Mouse (Mus musculus) lung, postnatal 10 days (tissue): ENCODE data around the gene Vars2.

Experiments
- DNase-seq: peaks from one replicate; pipeline ENCODE4 v3.0.0; 2021

Gene Vars2

GRCm38 (mm10) chr17:35667334-35668065, at the start of gene Vars2:
Vars2 (minus strand) TSS chr17:35667592.
- peak; percentile 97 for DNase-seq

GRCm38 (mm10) chr17:35717080-35717479, 49.7 kb upstream of the Vars2 start:
- DNase-seq: no peak

- DNase-seq: no peak
Measured at GRCm38 (mm10) chr17:35716114-35716513, 48.7 kb upstream of the Vars2 start.

- DNase-seq: no peak
Measured at GRCm38 (mm10) chr17:35710705-35711347, 43.4 kb upstream of the Vars2 start.

- no peak for DNase-seq
Measured at GRCm38 (mm10) chr17:35708611-35709010, 41.2 kb upstream of the Vars2 start.

- DNase-seq: no peak
Measured at GRCm38 (mm10) chr17:35707929-35708328, 40.5 kb upstream of the Vars2 start.

- peak; percentile 65 for DNase-seq
Measured at GRCm38 (mm10) chr17:35705836-35706235, 38.4 kb upstream of the Vars2 start.

- peak; percentile 56 for DNase-seq
Measured at GRCm38 (mm10) chr17:35704621-35705464, 37.5 kb upstream of the Vars2 start, which contains the start of gene Ddr1. Ddr1 (minus strand) TSS chr17:35704621.

GRCm38 (mm10) chr17:35703751-35704271, 36.4 kb upstream of the Vars2 start:
- no peak for DNase-seq

GRCm38 (mm10) chr17:35703065-35703464, 35.7 kb upstream of the Vars2 start:
- DNase-seq: no peak

- no peak for DNase-seq
Measured at GRCm38 (mm10) chr17:35702605-35703004, 35.2 kb upstream of the Vars2 start.

- DNase-seq: peak; percentile 61
Measured at GRCm38 (mm10) chr17:35701978-35702461, 34.6 kb upstream of the Vars2 start.

GRCm38 (mm10) chr17:35701203-35701977, 34.0 kb upstream of the Vars2 start:
- no peak for DNase-seq

- DNase-seq: peak; percentile 87
Measured at GRCm38 (mm10) chr17:35700371-35700961, 33.1 kb upstream of the Vars2 start.

- peak; percentile 86 for DNase-seq
Measured at GRCm38 (mm10) chr17:35699919-35700318, 32.5 kb upstream of the Vars2 start.

- no peak for DNase-seq
Measured at GRCm38 (mm10) chr17:35698501-35698883, 31.1 kb upstream of the Vars2 start.

- peak; percentile 24 for DNase-seq
Measured at GRCm38 (mm10) chr17:35697759-35698500, 30.5 kb upstream of the Vars2 start.

GRCm38 (mm10) chr17:35697429-35697758, 30.0 kb upstream of the Vars2 start:
- DNase-seq: no peak

GRCm38 (mm10) chr17:35696691-35697090, 29.3 kb upstream of the Vars2 start:
- DNase-seq: no peak

GRCm38 (mm10) chr17:35695289-35695688, 27.9 kb upstream of the Vars2 start:
- DNase-seq: peak; percentile 71

- DNase-seq: no peak
Measured at GRCm38 (mm10) chr17:35693906-35694305, 26.5 kb upstream of the Vars2 start.
